Mouse (Mus musculus) intestine, postnatal 0 days (tissue): ENCODE data around the gene Zfp119b. TPM values are rescaled to one million over a fixed set of nuclear protein-coding genes. Genes with fewer than 3 reads are reported as not detected.

Experiments used
- ATAC-seq: fragments of 200-750 bp; cut with Nextera tagmentation; 2 replicates; pipeline ENCODE4 v1.8.0; 2017; ENCODE audit warnings: mild to moderate bottlenecking, moderate TSS enrichment, moderate library complexity
- H3K27ac ChIP-seq: fragments of 300-500 bp; sonication (generic); 2 replicates; pipeline ENCODE4 v1.5.1; 2014; ENCODE audit warnings: mild to moderate bottlenecking, low read depth, low read length, moderate library complexity
- H3K27me3 ChIP-seq: fragments of 300-500 bp; sonication (generic); replicated peaks from 2 replicates; pipeline ENCODE4 v1.6.1; 2014; ENCODE audit warnings: low read length, mixed read lengths; ENCODE audit not compliant: control insufficient read depth, insufficient read depth
- H3K36me3 ChIP-seq: fragments of 300-500 bp; sonication (generic); 2 replicates; pipeline ENCODE4 v1.6.1; 2014; ENCODE audit warnings: mild to moderate bottlenecking, moderate library complexity; ENCODE audit not compliant: control insufficient read depth, insufficient read depth
- H3K4me1 ChIP-seq: fragments of 300-500 bp; sonication (generic); replicated peaks from 2 replicates; pipeline ENCODE4 v1.6.1; 2014; ENCODE audit warnings: antibody characterized with exemption, low read length, mixed read lengths; ENCODE audit not compliant: control insufficient read depth, insufficient read depth
- H3K4me2 ChIP-seq: fragments of 300-500 bp; sonication (generic); replicated peaks from 2 replicates; pipeline ENCODE4 v1.6.1; 2014; ENCODE audit warnings: low read depth, mild to moderate bottlenecking, moderate library complexity
- H3K4me3 ChIP-seq: fragments of 300-500 bp; sonication (generic); 2 replicates; pipeline ENCODE4 v1.5.1; 2014; ENCODE audit warnings: low read depth, low read length
- H3K9ac ChIP-seq: fragments of 300-500 bp; sonication (generic); 2 replicates; pipeline ENCODE4 v1.6.1; 2014; ENCODE audit warnings: mild to moderate bottlenecking, low read depth, low read length
- H3K9me3 ChIP-seq: fragments of 300-500 bp; sonication (generic); 2 replicates; pipeline ENCODE4 v1.6.1; 2016; ENCODE audit warnings: mixed run types; ENCODE audit not compliant: control insufficient read depth
- CTCF ChIP-seq: sonication (generic); IDR thresholded peaks from 2 replicates; pipeline ENCODE4 v1.5.1; 2016; ENCODE audit warnings: low read depth, mild to moderate bottlenecking, control low read depth, antibody characterized with exemption, moderate library complexity
- WGBS: fragments of 180-500 bp; shearing (Covaris S2); extraction: QIAGEN DNeasy Blood & Tissue Kit; methylation state at CpG from one replicate; pipeline ENCODE4 v1.1.7; 2014; 5-methylcytosine and 5-hydroxymethylcytosine counted together
- polyA plus RNA-seq: library from polyadenylated mRNA; unstranded; fragments of >200 nt; fragmentation: Nextera tagmentation; extraction: Ambion mirVana; gene quantifications from 2 replicates; pipeline ENCODE4 v1.2.1, GENCODE M21; 2015

The Zfp119b gene
- polyA plus RNA-seq, 1 experiment from 2014 or later: 3.7 TPM

GRCm38 (mm10) chr17:55958584-55958886 is 9.2 kb upstream of the Zfp119b start:
- 0 out of 2 replicates have a peak, but pooled peaks cover 10% of the 10 kb centered on the region for H3K27me3 ChIP-seq
- 0 out of 2 replicates have a peak, but pooled peaks cover 2% of the 10 kb centered on the region for H3K4me1 ChIP-seq
- H3K4me2 ChIP-seq: peak overlapping the region; percentile 57
- 28% methylated on average over 2 of the region's 2 CpGs for WGBS
- no peak for TF ChIP-seq CTCF
- no peak overlapping the region; the same call in 1 of the 2 replicates for H3K9ac ChIP-seq
- H3K27ac ChIP-seq: no peak overlapping the region; the same call in 1 of the 2 replicates
- peaks cover 18% of the 10 kb centered on the region for H3K36me3 ChIP-seq
- H3K4me3 ChIP-seq: peak overlapping the region; percentile 54
- H3K9me3 ChIP-seq: no peaks in the 10 kb centered on the region
- ATAC-seq: no peak

DNA sequence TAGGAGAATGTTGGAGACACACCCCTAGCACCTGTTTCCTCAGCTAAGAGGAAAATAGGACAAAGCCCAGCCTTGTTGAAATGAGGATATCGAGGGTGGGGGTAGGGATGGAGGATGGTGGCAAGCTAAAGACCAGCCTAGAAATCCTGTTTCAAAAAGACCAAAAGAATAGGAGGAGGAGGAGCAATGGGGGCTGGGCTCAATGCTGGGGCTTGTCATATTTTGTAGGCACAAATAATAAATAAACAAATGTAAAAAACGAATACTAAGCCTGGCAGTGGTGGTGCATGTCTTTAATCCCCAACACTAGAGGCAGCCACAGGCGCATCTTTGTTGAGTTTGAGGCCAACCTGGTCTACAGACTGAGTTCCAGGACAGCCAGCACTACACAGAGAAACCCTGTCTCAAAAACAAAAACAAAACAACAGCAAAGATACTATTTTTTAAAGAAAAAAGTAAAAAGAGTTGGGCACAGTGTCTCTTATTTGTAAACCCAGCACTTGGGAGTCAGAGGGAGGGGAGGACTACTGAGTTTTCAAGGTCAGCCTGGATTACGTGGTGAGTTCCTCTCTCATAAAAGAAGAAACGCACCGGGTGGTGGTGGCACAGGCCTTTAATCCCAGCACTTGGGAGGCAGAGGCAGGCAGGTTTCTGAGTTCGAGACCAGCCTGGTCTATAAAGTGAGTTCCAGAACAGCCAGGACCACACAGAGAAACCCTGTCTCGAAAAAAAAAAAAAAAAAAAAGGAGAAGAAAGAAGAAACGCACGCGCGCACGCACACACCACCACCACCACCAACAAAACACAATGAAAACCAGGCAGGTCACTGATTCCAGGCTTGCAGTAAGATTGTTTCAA is 8.7 kb upstream of the Zfp119b start:
- no peak overlapping the region for H3K27ac ChIP-seq
- peak overlapping the region; percentile 57 for H3K4me2 ChIP-seq
- peaks cover 18% of the 10 kb centered on the region for H3K36me3 ChIP-seq
- no peak overlapping the region; the same call in 1 of the 2 replicates for H3K9ac ChIP-seq
- TF ChIP-seq CTCF: no peak
- H3K4me1 ChIP-seq: 0 out of 2 replicates have a peak, but pooled peaks cover 2% of the 10 kb centered on the region
- no peak overlapping the region for H3K4me3 ChIP-seq
- no peak for ATAC-seq
- WGBS: 65% methylated on average over 13 of the region's 13 CpGs
- 0 out of 2 replicates have a peak, but pooled peaks cover 10% of the 10 kb centered on the region for H3K27me3 ChIP-seq
- no peaks in the 10 kb centered on the region for H3K9me3 ChIP-seq

GRCm38 (mm10) chr17:55957168-55957567 is 7.9 kb upstream of the Zfp119b start:
- H3K9me3 ChIP-seq: no peaks in the 10 kb centered on the region
- no peak for ATAC-seq
- WGBS: 15% methylated on average over 9 of the region's 9 CpGs
- 0 out of 2 replicates have a peak, but pooled peaks cover 2% of the 10 kb centered on the region for H3K4me1 ChIP-seq
- H3K9ac ChIP-seq: no peak overlapping the region
- H3K36me3 ChIP-seq: peaks cover 15% of the 10 kb centered on the region
- no peak overlapping the region for H3K4me3 ChIP-seq
- H3K27ac ChIP-seq: no peak overlapping the region
- peak; percentile 91 for TF ChIP-seq CTCF
- peak overlapping the region; percentile 67; the same call in 1 of the 2 replicates for H3K4me2 ChIP-seq
- H3K27me3 ChIP-seq: 0 out of 2 replicates have a peak, but pooled peaks cover 10% of the 10 kb centered on the region

DNA sequence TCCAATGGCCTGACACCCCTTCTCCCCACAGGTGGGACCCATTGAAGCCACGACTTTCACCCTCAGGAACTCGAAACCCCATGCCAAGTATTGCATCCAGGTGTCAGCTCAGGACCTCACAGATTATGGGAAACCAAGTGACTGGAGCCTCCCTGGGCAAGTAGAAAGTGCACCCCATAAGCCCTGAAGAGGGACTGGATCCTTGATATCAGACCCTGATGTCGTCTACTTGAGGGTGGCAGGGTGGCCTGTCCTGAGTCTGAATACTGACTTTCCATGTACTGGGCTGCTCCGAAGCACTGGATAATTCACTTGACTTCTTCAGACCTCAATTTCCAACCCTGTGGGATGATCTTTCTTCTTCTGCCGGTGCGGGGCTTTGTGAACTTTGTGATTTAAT is 7.3 kb upstream of the Zfp119b start:
- 0 out of 2 replicates have a peak, but pooled peaks cover 10% of the 10 kb centered on the region for H3K27me3 ChIP-seq
- no peak for TF ChIP-seq CTCF
- peak overlapping the region; percentile 67 for H3K4me2 ChIP-seq
- no peak overlapping the region for H3K27ac ChIP-seq
- peaks cover 9% of the 10 kb centered on the region; the same call in 1 of the 2 replicates for H3K36me3 ChIP-seq
- no peaks in the 10 kb centered on the region for H3K9me3 ChIP-seq
- ATAC-seq: no peak
- H3K4me1 ChIP-seq: 0 out of 2 replicates have a peak, but pooled peaks cover 2% of the 10 kb centered on the region
- peak overlapping the region; percentile 39; the same call in 1 of the 2 replicates for H3K4me3 ChIP-seq
- H3K9ac ChIP-seq: no peak overlapping the region
- WGBS: 39% methylated on average over 6 of the region's 6 CpGs

GRCm38 (mm10) chr17:55956129-55956528 is 6.8 kb upstream of the Zfp119b start:
- Histone ChIP-seq H3K4me2 (peak overlapping the region; percentile 67), H3K9ac (no peak overlapping the region), H3K9me3 (no peaks in the 10 kb centered on the region), H3K27ac (no peak overlapping the region), H3K36me3 (0 out of 2 replicates have a peak, but pooled peaks cover 5% of the 10 kb centered on the region), H3K27me3 (0 out of 2 replicates have a peak, but pooled peaks cover 10% of the 10 kb centered on the region), H3K4me3 (peak overlapping the region; percentile 39), H3K4me1 (0 out of 2 replicates have a peak, but pooled peaks cover 2% of the 10 kb centered on the region)
- no peak for TF ChIP-seq CTCF
- WGBS: 3% methylated on average over 26 of the region's 26 CpGs
- ATAC-seq: peak; percentile 42

GRCm38 (mm10) chr17:55954229-55954628 is 4.9 kb upstream of the Zfp119b start:
- TF ChIP-seq CTCF: no peak
- no peak overlapping the region for H3K9ac ChIP-seq
- H3K4me1 ChIP-seq: 0 out of 2 replicates have a peak, but pooled peaks cover 2% of the 10 kb centered on the region
- no peaks in the 10 kb centered on the region for H3K36me3 ChIP-seq
- 0 out of 2 replicates have a peak, but pooled peaks cover 10% of the 10 kb centered on the region for H3K27me3 ChIP-seq
- no peak overlapping the region for H3K4me3 ChIP-seq
- ATAC-seq: no peak
- no peak overlapping the region for H3K4me2 ChIP-seq
- H3K9me3 ChIP-seq: no peaks in the 10 kb centered on the region
- H3K27ac ChIP-seq: no peak overlapping the region
- 35% methylated on average over 16 of the region's 16 CpGs for WGBS
